Mouse (Mus musculus) intestine, embryonic 16.5 days (tissue): ENCODE data around the gene Gm1043. TPM values are rescaled to one million over a fixed set of nuclear protein-coding genes. Genes with fewer than 3 reads are reported as not detected.

Source experiments
- ATAC-seq: fragments of 200-750 bp; cut with Nextera tagmentation; 2 replicates; pipeline ENCODE4 v1.8.0; 2017; ENCODE audit warnings: moderate TSS enrichment, moderate library complexity
- H3K27ac ChIP-seq: fragments of 300-500 bp; sonication (generic); 2 replicates; pipeline ENCODE4 v1.5.1; 2014; ENCODE audit warnings: mild to moderate bottlenecking, low read length
- H3K27me3 ChIP-seq: fragments of 300-500 bp; sonication (generic); replicated peaks from 2 replicates; pipeline ENCODE4 v1.6.1; 2014; ENCODE audit warnings: low read length, control low read depth, mixed read lengths; ENCODE audit not compliant: control insufficient read depth, insufficient read depth
- H3K36me3 ChIP-seq: fragments of 300-500 bp; sonication (generic); 2 replicates; pipeline ENCODE4 v1.6.1; 2014; ENCODE audit warnings: low read length, control low read depth; ENCODE audit not compliant: control insufficient read depth, insufficient read depth
- H3K4me1 ChIP-seq: fragments of 300-500 bp; sonication (generic); 2 replicates; pipeline ENCODE4 v1.6.1; 2014; ENCODE audit warnings: low read length, control low read depth, mixed read lengths; ENCODE audit not compliant: control insufficient read depth, insufficient read depth
- H3K4me2 ChIP-seq: fragments of 300-500 bp; sonication (generic); 2 replicates; pipeline ENCODE4 v1.6.1; 2014; ENCODE audit warnings: low read depth, low read length, control low read depth
- H3K4me3 ChIP-seq: fragments of 300-500 bp; sonication (generic); 2 replicates; pipeline ENCODE4 v1.5.1; 2014; ENCODE audit warnings: mild to moderate bottlenecking, low read length
- H3K9ac ChIP-seq: fragments of 300-500 bp; sonication (generic); 2 replicates; pipeline ENCODE4 v1.6.1; 2014; ENCODE audit warnings: low read depth, low read length
- H3K9me3 ChIP-seq: fragments of 300-500 bp; sonication (generic); 2 replicates; pipeline ENCODE4 v1.6.1; 2016; ENCODE audit warnings: low read length, control low read depth; ENCODE audit not compliant: control insufficient read depth
- whole genome bisulfite sequencing: fragments of 180-500 bp; shearing (Covaris S2); extraction: QIAGEN DNeasy Blood & Tissue Kit; methylation state at CpG from one replicate; pipeline ENCODE4 v1.1.7; 2014; 5-methylcytosine and 5-hydroxymethylcytosine counted together
- polyA plus RNA-seq: library from polyadenylated mRNA; unstranded; fragments of >200 nt; fragmentation: Nextera tagmentation; extraction: Ambion mirVana; gene quantifications from 2 replicates; pipeline ENCODE4 v1.2.1, GENCODE M21; 2015

The Gm1043 gene
- polyA plus RNA-seq, 1 experiment from 2014 or later: 0.04 TPM

DNA sequence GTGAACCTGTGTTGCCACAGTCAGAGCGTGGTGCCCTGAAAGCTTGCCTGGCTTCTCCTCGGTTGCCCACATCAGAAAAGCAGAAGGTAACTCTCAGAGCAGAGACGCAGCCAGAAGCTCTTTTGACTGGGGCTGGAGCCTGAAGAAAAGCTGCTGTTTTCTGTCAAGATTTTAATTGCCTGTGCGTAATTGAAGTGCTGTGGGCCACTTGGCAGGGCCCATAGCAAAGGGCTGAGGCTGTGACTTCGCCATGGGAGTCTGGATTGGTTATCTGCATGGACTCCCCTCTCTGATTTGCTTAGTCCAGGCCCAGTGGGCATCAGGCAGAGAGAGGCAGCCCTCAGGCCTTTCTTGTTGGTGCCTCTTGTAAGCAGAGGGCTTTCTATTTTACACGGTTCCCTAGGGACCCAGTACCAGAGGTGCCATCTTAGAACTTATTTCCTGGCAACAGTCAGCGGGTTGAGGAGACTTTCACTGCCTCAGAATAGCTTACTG is 36.1 kb downstream of the Gm1043 start:
- H3K27me3 ChIP-seq: no peaks in the 10 kb centered on the region
- no peak overlapping the region for H3K4me3 ChIP-seq
- no peak overlapping the region for H3K9ac ChIP-seq
- 66% methylated on average over 7 of the region's 7 CpGs for WGBS
- H3K4me2 ChIP-seq: no peak overlapping the region
- no peaks in the 10 kb centered on the region for H3K9me3 ChIP-seq
- peaks cover 6% of the 10 kb centered on the region; the same call in 1 of the 2 replicates for H3K36me3 ChIP-seq
- ATAC-seq: no peak
- H3K27ac ChIP-seq: no peak overlapping the region
- no peaks in the 10 kb centered on the region for H3K4me1 ChIP-seq

- Histone ChIP-seq H3K4me3 (no peak overlapping the region), H3K27ac (no peak overlapping the region), H3K9me3 (no peaks in the 10 kb centered on the region), H3K9ac (no peak overlapping the region), H3K4me2 (no peak overlapping the region), H3K36me3 (no peaks in the 10 kb centered on the region), H3K27me3 (no peaks in the 10 kb centered on the region), H3K4me1 (no peaks in the 10 kb centered on the region)
- 49% methylated on average over 4 of the region's 4 CpGs for WGBS
- no peak for ATAC-seq
Observed at GRCm38 (mm10) chr5:37131841-37132240, 46.7 kb downstream of the Gm1043 start.

DNA sequence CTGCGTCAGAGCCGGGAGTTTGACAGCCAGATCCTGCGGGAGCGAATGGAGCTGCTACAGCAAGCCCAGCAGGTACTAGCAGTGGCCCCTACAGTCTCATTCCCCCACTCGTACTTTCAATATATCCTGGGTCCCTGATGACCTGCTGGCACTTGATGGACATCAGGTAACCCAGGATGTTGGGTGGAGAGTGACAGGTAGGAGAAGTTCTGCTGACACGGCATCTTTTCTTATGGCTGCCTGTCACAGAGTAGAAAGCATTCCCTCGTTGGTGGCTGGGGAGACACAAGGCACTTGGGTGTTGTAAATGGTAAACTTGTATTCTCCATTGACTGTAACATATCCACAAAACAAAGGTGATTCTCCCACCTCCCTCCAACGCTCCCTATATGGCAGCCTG is 56.6 kb downstream of the Gm1043 start:
- WGBS: 76% methylated on average over 8 of the region's 8 CpGs
- no peaks in the 10 kb centered on the region for H3K27me3 ChIP-seq
- H3K36me3 ChIP-seq: no peaks in the 10 kb centered on the region
- H3K9me3 ChIP-seq: no peaks in the 10 kb centered on the region
- no peak overlapping the region for H3K4me2 ChIP-seq
- no peaks in the 10 kb centered on the region for H3K4me1 ChIP-seq
- H3K4me3 ChIP-seq: no peak overlapping the region
- ATAC-seq: no peak
- H3K9ac ChIP-seq: no peak overlapping the region
- no peak overlapping the region for H3K27ac ChIP-seq

GRCm38 (mm10) chr5:37147536-37147935 is 62.4 kb downstream of the Gm1043 start:
- Histone ChIP-seq H3K4me1 (no peaks in the 10 kb centered on the region), H3K36me3 (no peaks in the 10 kb centered on the region), H3K27ac (no peak overlapping the region), H3K4me3 (no peak overlapping the region), H3K9ac (no peak overlapping the region), H3K4me2 (no peak overlapping the region), H3K9me3 (no peaks in the 10 kb centered on the region), H3K27me3 (no peaks in the 10 kb centered on the region)
- 19% methylated on average over 4 of the region's 4 CpGs for WGBS
- ATAC-seq: no peak

GRCm38 (mm10) chr5:37150650-37151049 is 65.5 kb downstream of the Gm1043 start:
- peak; percentile 81 for ATAC-seq

DNA sequence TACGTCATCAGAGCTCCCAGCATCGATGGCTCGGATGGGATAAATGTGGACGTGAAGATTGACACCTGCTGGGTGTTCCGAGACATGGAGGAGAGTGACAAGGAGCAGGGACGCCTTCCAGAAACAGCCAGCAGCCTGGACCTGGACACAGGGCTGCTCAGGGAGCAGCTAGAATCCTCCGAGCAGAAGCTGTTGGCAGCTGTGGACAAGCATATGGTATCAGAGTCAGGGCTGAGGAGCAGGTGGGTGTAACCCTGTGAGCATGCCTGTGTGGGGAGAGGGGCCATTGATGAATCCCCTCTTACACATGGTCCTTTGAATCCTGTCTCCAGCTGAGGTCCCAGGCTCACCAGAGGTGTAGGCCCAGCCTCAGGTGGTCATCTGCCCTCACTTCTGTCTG is 69.3 kb downstream of the Gm1043 start:
- Histone ChIP-seq H3K27me3 (no peaks in the 10 kb centered on the region; the same call in 1 of the 2 replicates), H3K9ac (no peak overlapping the region), H3K4me3 (no peak overlapping the region), H3K4me1 (no peaks in the 10 kb centered on the region), H3K4me2 (no peak overlapping the region), H3K36me3 (no peaks in the 10 kb centered on the region), H3K27ac (no peak overlapping the region), H3K9me3 (no peaks in the 10 kb centered on the region)
- WGBS: 81% methylated on average over 7 of the region's 7 CpGs
- ATAC-seq: no peak

More at GRCm38 (mm10) chr5:37150650-37151049, 65.5 kb downstream of the Gm1043 start:
- no peak overlapping the region for H3K9ac ChIP-seq
- H3K4me2 ChIP-seq: no peak overlapping the region
- no peaks in the 10 kb centered on the region for H3K27me3 ChIP-seq
- H3K4me1 ChIP-seq: no peaks in the 10 kb centered on the region
- no peaks in the 10 kb centered on the region for H3K36me3 ChIP-seq
- whole genome bisulfite sequencing: 61% methylated on average over 5 of the region's 5 CpGs
- H3K27ac ChIP-seq: no peak overlapping the region
- H3K4me3 ChIP-seq: no peak overlapping the region
- no peaks in the 10 kb centered on the region for H3K9me3 ChIP-seq

GRCm38 (mm10) chr5:37158408-37158807 is 73.2 kb downstream of the Gm1043 start:
- Histone ChIP-seq H3K27ac (no peak overlapping the region), H3K36me3 (no peaks in the 10 kb centered on the region), H3K4me1 (peaks cover 7% of the 10 kb centered on the region; the same call in 1 of the 2 replicates), H3K27me3 (peaks cover 23% of the 10 kb centered on the region), H3K4me2 (no peak overlapping the region), H3K9ac (no peak overlapping the region), H3K4me3 (no peak overlapping the region), H3K9me3 (no peaks in the 10 kb centered on the region)
- 74% methylated on average over 7 of the region's 7 CpGs for WGBS
- ATAC-seq: no peak

- no peaks in the 10 kb centered on the region for H3K9me3 ChIP-seq
- peaks cover 33% of the 10 kb centered on the region for H3K27me3 ChIP-seq
- peak overlapping the region; percentile 67 for H3K4me2 ChIP-seq
Observed at GRCm38 (mm10) chr5:37162871-37163781, 78.0 kb downstream of the Gm1043 start.

GRCm38 (mm10) chr5:37176466-37176865 is 91.3 kb downstream of the Gm1043 start:
- Histone ChIP-seq H3K36me3 (no peaks in the 10 kb centered on the region), H3K27ac (no peak overlapping the region), H3K4me2 (no peak overlapping the region), H3K27me3 (no peaks in the 10 kb centered on the region), H3K4me1 (no peaks in the 10 kb centered on the region), H3K9ac (no peak overlapping the region), H3K4me3 (no peak overlapping the region), H3K9me3 (no peaks in the 10 kb centered on the region)
- ATAC-seq: no peak
- 39% methylated on average over 4 of the region's 4 CpGs for WGBS

More at GRCm38 (mm10) chr5:37162871-37163781, 78.0 kb downstream of the Gm1043 start:
- ATAC-seq: peak; percentile 69
- H3K4me1 ChIP-seq: peaks cover 8% of the 10 kb centered on the region; the same call in 1 of the 2 replicates
- H3K27ac ChIP-seq: no peak overlapping the region
- peak overlapping the region; percentile 35; the same call in 1 of the 2 replicates for H3K9ac ChIP-seq
- H3K36me3 ChIP-seq: no peaks in the 10 kb centered on the region
- WGBS: 7% methylated on average over 74 of the region's 75 CpGs
- peak overlapping the region; percentile 41 for H3K4me3 ChIP-seq
